Mouse (Mus musculus): ENCODE data around the gene Stk40. TPM values are rescaled to one million over a fixed set of nuclear protein-coding genes. Genes with fewer than 3 reads are reported as not detected.
A peak's percentile ranks its signal among the peaks of the same experiment; 100 is the strongest.
"Not testable (repeated sequence)": the region's sequence is repeated elsewhere in the genome, so short reads cannot be mapped to it uniquely, and the experiment has no call there.

Stk40 gene
- polyA plus RNA-seq, 1 experiment: 33.5 TPM

DNA sequence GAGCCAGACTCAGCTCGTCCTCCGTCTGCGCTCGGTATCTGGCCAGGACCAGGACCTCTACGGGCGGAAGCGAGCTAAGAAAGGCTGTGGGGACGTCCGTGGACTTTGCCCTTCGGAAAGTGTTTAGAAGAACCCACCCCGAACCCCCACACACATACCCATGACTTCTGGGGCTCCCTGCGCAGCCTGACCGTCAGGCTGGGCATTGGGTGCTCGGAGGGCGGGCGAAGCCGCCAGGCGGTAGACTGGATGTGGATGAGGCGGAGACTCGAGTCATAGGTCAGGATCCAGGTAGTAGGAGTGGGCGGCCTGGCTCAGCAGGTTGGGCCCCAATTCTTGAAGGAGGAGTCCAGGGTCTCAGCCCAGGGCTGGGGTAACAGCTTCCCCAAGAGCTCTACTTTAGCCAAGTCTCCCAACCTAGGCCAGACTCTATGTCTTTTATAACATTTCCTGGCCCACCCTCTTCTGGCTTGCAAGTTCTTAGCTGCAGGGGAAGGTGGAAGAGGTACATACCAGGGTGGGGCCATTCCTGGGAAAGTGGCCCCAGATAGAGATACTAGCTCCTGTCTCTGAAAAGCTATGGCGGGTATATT is 59.4 kb downstream of the Stk40 start, which contains the start of gene Sh3d21:
Sh3d21 (minus strand) TSS at position 425 of the 593 bp plus-strand sequence.
- Histone ChIP-seq H3K4me1 (ENCODE audit: control insufficient read depth, insufficient read depth, low read length) (peaks cover 15% of the 10 kb centered on the region), H3K27me3 (ENCODE audit: control insufficient read depth, insufficient read depth, low read length) (no peaks in the 10 kb centered on the region), H3K36me3 (ENCODE audit: control insufficient read depth, insufficient read depth, low read length) (no peaks in the 10 kb centered on the region), H3K4me3 (ENCODE audit: control insufficient read depth, low read depth, low read length) (peak within 1 kb of the TSS; percentile 89), H3K27ac (ENCODE audit: control insufficient read depth, insufficient read depth, low read depth, low read length) (peak within 1 kb of the TSS; percentile 80)
- no peak for TF ChIP-seq POLR2A (IDR thresholded peaks at IDR 0.05; ENCODE audit: control insufficient read depth, low read depth, low read length)
- TF ChIP-seq CTCF (IDR thresholded peaks at IDR 0.05; ENCODE audit: control insufficient read depth, insufficient read depth, insufficient replicate concordance, low read depth, low read length): no peak

DNA sequence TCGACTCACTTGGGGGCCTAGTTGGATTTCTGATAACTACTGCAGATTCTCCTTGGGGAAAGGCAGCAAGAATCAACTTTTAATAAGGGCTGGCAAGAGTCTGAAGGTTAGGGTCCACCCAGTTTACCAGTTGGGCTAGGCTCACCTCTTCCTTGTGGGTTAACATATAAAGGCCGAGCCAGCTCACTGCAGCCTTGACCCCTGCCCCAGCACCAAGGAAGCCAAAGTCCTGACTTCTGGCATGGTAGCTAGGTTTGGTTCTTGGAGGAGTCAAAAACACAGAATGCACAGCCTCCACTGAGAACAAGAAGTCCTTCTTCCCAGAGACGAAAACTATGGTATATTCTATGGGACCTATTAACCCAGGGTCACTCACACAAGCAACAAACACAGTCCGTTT is 59.9 kb downstream of the Stk40 start:
- peak overlapping the region; percentile 89 for H3K4me3 ChIP-seq (ENCODE audit: control insufficient read depth, low read depth, low read length)
- H3K27ac ChIP-seq (ENCODE audit: control insufficient read depth, insufficient read depth, low read depth, low read length): peak overlapping the region; percentile 80
- peaks cover 15% of the 10 kb centered on the region for H3K4me1 ChIP-seq (ENCODE audit: control insufficient read depth, insufficient read depth, low read length)
- no peaks in the 10 kb centered on the region for H3K36me3 ChIP-seq (ENCODE audit: control insufficient read depth, insufficient read depth, low read length)
- no peaks in the 10 kb centered on the region for H3K27me3 ChIP-seq (ENCODE audit: control insufficient read depth, insufficient read depth, low read length)
- TF ChIP-seq POLR2A (IDR thresholded peaks at IDR 0.05; ENCODE audit: control insufficient read depth, low read depth, low read length): no peak
- TF ChIP-seq CTCF (IDR thresholded peaks at IDR 0.05; ENCODE audit: control insufficient read depth, insufficient read depth, insufficient replicate concordance, low read depth, low read length): no peak

GRCm38 (mm10) chr4:126165092-126165491 is 61.3 kb downstream of the Stk40 start:
- H3K27me3 ChIP-seq (ENCODE audit: control insufficient read depth, insufficient read depth, low read length); H3K36me3 ChIP-seq (ENCODE audit: control insufficient read depth, insufficient read depth, low read length); H3K27ac ChIP-seq (ENCODE audit: control insufficient read depth, insufficient read depth, low read depth, low read length); H3K4me3 ChIP-seq (ENCODE audit: control insufficient read depth, low read depth, low read length): not testable (repeated sequence)
- H3K4me1 ChIP-seq (ENCODE audit: control insufficient read depth, insufficient read depth, low read length): peaks cover 15% of the 10 kb centered on the region

GRCm38 (mm10) chr4:126166084-126166483 is 62.3 kb downstream of the Stk40 start:
- peak overlapping the region; percentile 49 for H3K27ac ChIP-seq (ENCODE audit: control insufficient read depth, insufficient read depth, low read depth, low read length)
- H3K4me1 ChIP-seq (ENCODE audit: control insufficient read depth, insufficient read depth, low read length): peaks cover 15% of the 10 kb centered on the region
- TF ChIP-seq POLR2A (IDR thresholded peaks at IDR 0.05; ENCODE audit: control insufficient read depth, low read depth, low read length) (no peak), CTCF (IDR thresholded peaks at IDR 0.05; ENCODE audit: control insufficient read depth, insufficient read depth, insufficient replicate concordance, low read depth, low read length) (no peak)
- H3K4me3 ChIP-seq (ENCODE audit: control insufficient read depth, low read depth, low read length): no peak overlapping the region
- no peaks in the 10 kb centered on the region for H3K27me3 ChIP-seq (ENCODE audit: control insufficient read depth, insufficient read depth, low read length)
- no peaks in the 10 kb centered on the region for H3K36me3 ChIP-seq (ENCODE audit: control insufficient read depth, insufficient read depth, low read length)

GRCm38 (mm10) chr4:126168851-126169250 is 65.1 kb downstream of the Stk40 start:
- no peaks in the 10 kb centered on the region; the same call in 1 of the 2 replicates for H3K4me1 ChIP-seq (ENCODE audit: control insufficient read depth, insufficient read depth, low read length)
- TF ChIP-seq CTCF (IDR thresholded peaks at IDR 0.05; ENCODE audit: control insufficient read depth, insufficient read depth, insufficient replicate concordance, low read depth, low read length) (no peak), POLR2A (IDR thresholded peaks at IDR 0.05; ENCODE audit: control insufficient read depth, low read depth, low read length) (no peak)

GRCm38 (mm10) chr4:126170737-126171136 is 67.0 kb downstream of the Stk40 start:
- not testable (repeated sequence) for H3K27me3 ChIP-seq (ENCODE audit: control insufficient read depth, insufficient read depth, low read length); H3K27ac ChIP-seq (ENCODE audit: control insufficient read depth, insufficient read depth, low read depth, low read length); H3K4me3 ChIP-seq (ENCODE audit: control insufficient read depth, low read depth, low read length); H3K36me3 ChIP-seq (ENCODE audit: control insufficient read depth, insufficient read depth, low read length); H3K4me1 ChIP-seq (ENCODE audit: control insufficient read depth, insufficient read depth, low read length)

More at GRCm38 (mm10) chr4:126168851-126169250, 65.1 kb downstream of the Stk40 start:
- no peak overlapping the region for H3K4me3 ChIP-seq (ENCODE audit: control insufficient read depth, low read depth, low read length)
- H3K36me3 ChIP-seq (ENCODE audit: control insufficient read depth, insufficient read depth, low read length): no peaks in the 10 kb centered on the region
- no peak overlapping the region for H3K27ac ChIP-seq (ENCODE audit: control insufficient read depth, insufficient read depth, low read depth, low read length)
- no peaks in the 10 kb centered on the region for H3K27me3 ChIP-seq (ENCODE audit: control insufficient read depth, insufficient read depth, low read length)

- H3K27me3 ChIP-seq (ENCODE audit: control insufficient read depth, insufficient read depth, low read length): no peaks in the 10 kb centered on the region
- no peak overlapping the region for H3K27ac ChIP-seq (ENCODE audit: control insufficient read depth, insufficient read depth, low read depth, low read length)
- peaks cover 3% of the 10 kb centered on the region for H3K36me3 ChIP-seq (ENCODE audit: control insufficient read depth, insufficient read depth, low read length)
- H3K4me1 ChIP-seq (ENCODE audit: control insufficient read depth, insufficient read depth, low read length): no peaks in the 10 kb centered on the region
- TF ChIP-seq CTCF (IDR thresholded peaks at IDR 0.05; ENCODE audit: control insufficient read depth, insufficient read depth, insufficient replicate concordance, low read depth, low read length) (no peak), POLR2A (IDR thresholded peaks at IDR 0.05; ENCODE audit: control insufficient read depth, low read depth, low read length) (no peak)
- H3K4me3 ChIP-seq (ENCODE audit: control insufficient read depth, low read depth, low read length): no peak overlapping the region
Observed at GRCm38 (mm10) chr4:126173800-126174199, 70.0 kb downstream of the Stk40 start.

DNA sequence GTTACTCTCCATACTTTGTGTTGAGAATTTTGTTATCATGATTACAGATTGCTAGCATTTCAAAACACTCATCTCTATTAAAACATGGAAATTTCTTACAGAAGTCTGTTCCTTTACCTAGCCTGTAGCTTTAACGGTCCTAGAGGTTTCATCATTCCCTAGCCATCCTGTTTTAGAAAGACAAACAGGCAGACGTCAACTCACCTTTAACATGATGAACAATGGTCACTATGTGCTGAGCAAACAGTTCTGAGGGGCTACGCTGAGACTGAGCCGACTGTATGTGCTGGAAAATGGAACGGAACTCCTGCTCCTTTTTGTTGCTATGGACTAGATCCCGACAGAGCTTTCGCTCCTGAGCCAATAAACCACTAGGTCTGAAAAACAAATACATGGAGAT is 72.2 kb downstream of the Stk40 start:
- H3K36me3 ChIP-seq (ENCODE audit: control insufficient read depth, insufficient read depth, low read length); H3K27me3 ChIP-seq (ENCODE audit: control insufficient read depth, insufficient read depth, low read length); H3K27ac ChIP-seq (ENCODE audit: control insufficient read depth, insufficient read depth, low read depth, low read length): not testable (repeated sequence)

More for the DNA sequence above, 72.2 kb downstream of the Stk40 start:
- not testable (repeated sequence) for H3K4me1 ChIP-seq (ENCODE audit: control insufficient read depth, insufficient read depth, low read length); H3K4me3 ChIP-seq (ENCODE audit: control insufficient read depth, low read depth, low read length)
